Mouse (Mus musculus) forebrain, postnatal 0 days (tissue): ENCODE results near the gene Cept1. TPM values are rescaled to one million over a fixed set of nuclear protein-coding genes. Genes with fewer than 3 reads are reported as not detected.

Source experiments
- ATAC-seq: fragments of 200-750 bp; cut with Nextera tagmentation; 2 replicates; pipeline ENCODE4 v1.8.0; 2017; ENCODE audit warnings: mild to moderate bottlenecking, moderate library complexity
- DNase-seq: peaks from one replicate; pipeline ENCODE4 v3.0.0-alpha.2; 2015
- H3K27ac ChIP-seq: fragments of 300-500 bp; sonication (generic); 2 replicates; pipeline ENCODE4 v1.5.1; 2014; ENCODE audit warnings: low read depth, mild to moderate bottlenecking, antibody characterized with exemption, low read length, moderate library complexity, mixed read lengths
- H3K27me3 ChIP-seq: fragments of 300-500 bp; sonication (generic); 2 replicates; pipeline ENCODE4 v1.6.1; 2014; ENCODE audit warnings: mild to moderate bottlenecking, low read length, mixed read lengths; ENCODE audit not compliant: insufficient read depth
- H3K36me3 ChIP-seq: fragments of 300-500 bp; sonication (generic); 2 replicates; pipeline ENCODE4 v1.6.1; 2014; ENCODE audit warnings: mild to moderate bottlenecking, moderate library complexity; ENCODE audit not compliant: insufficient read depth
- H3K4me1 ChIP-seq: fragments of 300-500 bp; sonication (generic); 2 replicates; pipeline ENCODE4 v1.6.1; 2014; ENCODE audit warnings: antibody characterized with exemption; ENCODE audit not compliant: insufficient read depth
- H3K4me2 ChIP-seq: fragments of 300-500 bp; sonication (generic); 2 replicates; pipeline ENCODE4 v1.6.1; 2014; ENCODE audit warnings: low read depth, mild to moderate bottlenecking, moderate library complexity
- H3K4me3 ChIP-seq: fragments of 300-500 bp; sonication (generic); 2 replicates; pipeline ENCODE4 v1.5.1; 2014; ENCODE audit warnings: low read depth, low read length, mixed read lengths
- H3K9ac ChIP-seq: fragments of 300-500 bp; sonication (generic); 2 replicates; pipeline ENCODE4 v1.6.1; 2014; ENCODE audit warnings: mild to moderate bottlenecking
- H3K9me3 ChIP-seq: fragments of 300-500 bp; sonication (generic); 2 replicates; pipeline ENCODE4 v1.6.1; 2016; ENCODE audit warnings: low read length
- CTCF ChIP-seq: sonication (generic); IDR thresholded peaks from 2 replicates; pipeline ENCODE4 v1.5.1; 2016; ENCODE audit warnings: antibody characterized with exemption, control low read depth, low read depth
- WGBS: fragments of 180-500 bp; shearing (Covaris S2); extraction: QIAGEN DNeasy Blood & Tissue Kit; methylation state at CpG from one replicate; pipeline ENCODE4 v1.1.7; 2014; 5-methylcytosine and 5-hydroxymethylcytosine counted together
- polyA plus RNA-seq: library from polyadenylated mRNA; unstranded; fragments of >200 nt; fragmentation: Nextera tagmentation; extraction: Ambion mirVana; gene quantifications from 2 replicates; pipeline ENCODE4 v1.2.1, GENCODE M21; 2015
- total RNA-seq: library from RNA; depleted of rRNA; stranded (reverse); fragments of >200 nt; gene quantifications from 2 replicates; pipeline ENCODE4 v1.2.3, GENCODE M21; 2014

Gene Cept1
- total and polyA plus RNA-seq, 2 experiments from 2014 or later, result 38.0 to 52.3 TPM

- Histone ChIP-seq H3K9me3 (no peaks in the 10 kb centered on the region), H3K36me3 (no peaks in the 10 kb centered on the region), H3K4me2 (no peak overlapping the region), H3K4me3 (no peak overlapping the region), H3K4me1 (no peaks in the 10 kb centered on the region), H3K9ac (no peak overlapping the region), H3K27me3 (no peaks in the 10 kb centered on the region), H3K27ac (no peak overlapping the region)
- DNase-seq (no peak), ATAC-seq (no peak)
- WGBS, result 100% methylated on average over 1 of the region's 1 CpGs
- TF ChIP-seq CTCF, result no peak
Measured at GRCm38 (mm10) chr3:106522730-106523129, 24.9 kb downstream of the Cept1 start.

DNA sequence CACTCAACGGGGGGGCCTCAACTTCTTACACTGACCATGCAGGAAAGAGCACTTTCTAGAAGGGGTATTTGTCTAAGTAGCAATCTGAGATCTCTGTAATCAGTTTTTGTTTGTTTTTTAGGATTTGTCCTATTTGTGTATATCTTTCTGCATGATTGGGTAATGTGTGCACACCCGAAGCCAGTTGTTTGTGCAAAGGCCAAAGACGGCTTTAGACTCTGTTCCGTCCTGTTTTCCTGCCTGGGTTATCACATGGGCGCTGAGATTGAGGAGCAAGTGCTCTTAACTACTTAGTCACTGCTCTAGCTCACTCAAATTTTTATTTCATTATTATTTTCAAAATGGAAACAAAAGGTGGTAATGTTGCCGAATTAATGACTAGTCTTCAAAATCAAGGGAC lies 32.6 kb downstream of the Cept1 start:
- WGBS, result 90% methylated on average over 6 of the region's 6 CpGs

DNA sequence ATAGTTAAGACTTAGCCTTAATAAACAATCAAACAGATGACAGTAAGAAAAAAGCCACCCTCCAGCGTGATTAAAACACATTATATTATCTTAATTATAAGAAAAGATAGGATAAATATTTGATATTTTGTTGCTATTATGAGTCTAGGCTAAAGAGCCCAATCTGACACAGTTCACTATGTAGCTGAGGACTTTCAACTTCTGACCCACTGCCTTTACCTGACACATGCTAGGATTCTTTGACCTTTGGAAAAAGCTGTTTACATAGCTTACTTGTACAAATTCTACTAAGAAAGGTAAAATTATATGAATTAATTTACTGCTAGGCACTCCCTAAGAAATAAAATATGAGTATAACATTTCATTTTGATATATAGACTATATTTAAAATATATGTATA lies 36.9 kb downstream of the Cept1 start:
- no peaks in the 10 kb centered on the region for H3K36me3 ChIP-seq
- no peaks in the 10 kb centered on the region for H3K27me3 ChIP-seq
- 80% methylated on average over 1 of the region's 1 CpGs for WGBS
- no peak overlapping the region for H3K4me2 ChIP-seq
- DNase-seq, result no peak
- TF ChIP-seq CTCF, result no peak
- no peak for ATAC-seq
- H3K9ac ChIP-seq, result no peak overlapping the region
- no peaks in the 10 kb centered on the region for H3K9me3 ChIP-seq
- H3K27ac ChIP-seq, result no peak overlapping the region
- H3K4me1 ChIP-seq, result no peaks in the 10 kb centered on the region
- no peak overlapping the region for H3K4me3 ChIP-seq

More for the DNA sequence above, 32.6 kb downstream of the Cept1 start:
- H3K27me3 ChIP-seq, result no peaks in the 10 kb centered on the region
- no peak overlapping the region for H3K9ac ChIP-seq
- no peak overlapping the region for H3K4me2 ChIP-seq
- no peak for TF ChIP-seq CTCF
- no peak overlapping the region for H3K27ac ChIP-seq
- ATAC-seq (no peak), DNase-seq (no peak)
- no peaks in the 10 kb centered on the region for H3K4me1 ChIP-seq
- no peak overlapping the region for H3K4me3 ChIP-seq
- no peaks in the 10 kb centered on the region for H3K36me3 ChIP-seq
- no peaks in the 10 kb centered on the region for H3K9me3 ChIP-seq

DNA sequence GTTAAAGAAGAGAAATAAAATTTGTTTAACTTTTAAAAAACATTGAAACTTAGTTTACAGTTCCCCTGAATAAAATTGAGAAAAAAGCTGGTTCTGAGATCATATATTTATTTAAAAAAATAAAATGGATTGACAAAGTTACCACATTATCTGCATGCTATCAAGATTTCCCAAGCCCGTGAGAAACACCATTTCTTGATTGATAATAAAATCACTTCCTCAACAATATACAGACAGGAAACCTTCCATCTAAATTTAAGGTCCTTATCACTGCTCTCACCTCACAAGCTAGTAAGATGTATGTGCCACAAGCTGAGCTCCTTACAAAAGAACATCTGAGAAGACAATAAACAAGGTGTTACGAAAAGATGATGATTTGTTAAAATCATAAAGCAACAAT lies 44.7 kb downstream of the Cept1 start:
- H3K4me1 ChIP-seq, result no peaks in the 10 kb centered on the region
- no peaks in the 10 kb centered on the region for H3K27me3 ChIP-seq
- WGBS, result 95% methylated on average over 2 of the region's 2 CpGs
- ATAC-seq (no peak), DNase-seq (no peak)
- no peak overlapping the region for H3K4me3 ChIP-seq
- TF ChIP-seq CTCF, result no peak
- H3K9me3 ChIP-seq, result no peaks in the 10 kb centered on the region
- no peak overlapping the region for H3K4me2 ChIP-seq
- H3K36me3 ChIP-seq, result peaks cover 25% of the 10 kb centered on the region
- H3K27ac ChIP-seq, result no peak overlapping the region
- H3K9ac ChIP-seq, result no peak overlapping the region

- Histone ChIP-seq H3K9ac (no peak overlapping the region), H3K4me1 (no peaks in the 10 kb centered on the region), H3K4me2 (no peak overlapping the region), H3K27me3 (no peaks in the 10 kb centered on the region), H3K4me3 (no peak overlapping the region), H3K27ac (no peak overlapping the region), H3K9me3 (no peaks in the 10 kb centered on the region), H3K36me3 (peaks cover 25% of the 10 kb centered on the region)
- 87% methylated on average over 2 of the region's 2 CpGs for WGBS
- TF ChIP-seq CTCF, result no peak
- DNase-seq (no peak), ATAC-seq (no peak)
Measured at GRCm38 (mm10) chr3:106500510-106500909, 47.1 kb downstream of the Cept1 start.

- no peak overlapping the region for H3K27ac ChIP-seq
- H3K4me2 ChIP-seq, result no peak overlapping the region
- no peak for TF ChIP-seq CTCF
- WGBS, result 76% methylated on average over 3 of the region's 3 CpGs
- DNase-seq (no peak), ATAC-seq (no peak)
- no peaks in the 10 kb centered on the region for H3K27me3 ChIP-seq
- peaks cover 9% of the 10 kb centered on the region; the same call in 1 of the 2 replicates for H3K36me3 ChIP-seq
- H3K4me3 ChIP-seq, result no peak overlapping the region
- H3K9ac ChIP-seq, result no peak overlapping the region
- H3K4me1 ChIP-seq, result no peaks in the 10 kb centered on the region
- no peaks in the 10 kb centered on the region for H3K9me3 ChIP-seq
Measured at GRCm38 (mm10) chr3:106496996-106497395, 50.6 kb downstream of the Cept1 start.

- TF ChIP-seq CTCF, result no peak
- H3K4me2 ChIP-seq, result no peak overlapping the region
- WGBS, result 65% methylated on average over 4 of the region's 4 CpGs
- ATAC-seq (no peak), DNase-seq (no peak)
- H3K4me3 ChIP-seq, result no peak overlapping the region
- no peaks in the 10 kb centered on the region for H3K4me1 ChIP-seq
- 0 out of 2 replicates have a peak, but pooled peaks cover 6% of the 10 kb centered on the region for H3K36me3 ChIP-seq
- no peaks in the 10 kb centered on the region for H3K9me3 ChIP-seq
- no peak overlapping the region for H3K27ac ChIP-seq
- H3K27me3 ChIP-seq, result no peaks in the 10 kb centered on the region
- no peak overlapping the region for H3K9ac ChIP-seq
Measured at GRCm38 (mm10) chr3:106496045-106496721, 51.4 kb downstream of the Cept1 start.
